Mouse (Mus musculus): ENCODE results near the gene Mfsd2a.
A peak's percentile ranks its signal among the peaks of the same experiment; 100 is the strongest.

The Mfsd2a gene

GRCm38 (mm10) chr4:122935466-122936099, 25.4 kb downstream of the Mfsd2a start:
- DNase-seq (ENCODE audit: extremely low spot score), result no peak

DNA sequence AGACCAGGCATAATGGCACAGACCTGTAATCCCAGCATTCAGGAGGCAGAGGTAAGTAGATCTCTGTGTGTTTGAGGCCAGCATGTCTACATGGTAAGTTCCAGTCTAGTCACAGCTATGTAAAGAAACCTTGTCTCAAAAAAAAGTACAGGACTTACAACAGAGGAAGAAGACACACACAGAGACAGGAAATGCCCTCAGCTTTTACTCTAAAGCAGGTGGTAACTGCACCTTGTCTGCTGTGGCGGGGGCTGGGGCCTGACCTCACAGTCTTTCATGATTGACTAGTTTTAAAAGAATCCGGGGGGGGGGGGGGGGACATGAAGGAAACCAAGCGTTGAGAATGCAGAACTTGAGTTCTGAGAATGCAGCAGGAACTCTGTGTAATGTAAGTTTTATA, 27.1 kb downstream of the Mfsd2a start:
- DNase-seq (ENCODE audit: extremely low spot score), result no peak

- DNase-seq (ENCODE audit: extremely low spot score), result no peak
Observed at GRCm38 (mm10) chr4:122933051-122933591, 27.9 kb downstream of the Mfsd2a start.

DNA sequence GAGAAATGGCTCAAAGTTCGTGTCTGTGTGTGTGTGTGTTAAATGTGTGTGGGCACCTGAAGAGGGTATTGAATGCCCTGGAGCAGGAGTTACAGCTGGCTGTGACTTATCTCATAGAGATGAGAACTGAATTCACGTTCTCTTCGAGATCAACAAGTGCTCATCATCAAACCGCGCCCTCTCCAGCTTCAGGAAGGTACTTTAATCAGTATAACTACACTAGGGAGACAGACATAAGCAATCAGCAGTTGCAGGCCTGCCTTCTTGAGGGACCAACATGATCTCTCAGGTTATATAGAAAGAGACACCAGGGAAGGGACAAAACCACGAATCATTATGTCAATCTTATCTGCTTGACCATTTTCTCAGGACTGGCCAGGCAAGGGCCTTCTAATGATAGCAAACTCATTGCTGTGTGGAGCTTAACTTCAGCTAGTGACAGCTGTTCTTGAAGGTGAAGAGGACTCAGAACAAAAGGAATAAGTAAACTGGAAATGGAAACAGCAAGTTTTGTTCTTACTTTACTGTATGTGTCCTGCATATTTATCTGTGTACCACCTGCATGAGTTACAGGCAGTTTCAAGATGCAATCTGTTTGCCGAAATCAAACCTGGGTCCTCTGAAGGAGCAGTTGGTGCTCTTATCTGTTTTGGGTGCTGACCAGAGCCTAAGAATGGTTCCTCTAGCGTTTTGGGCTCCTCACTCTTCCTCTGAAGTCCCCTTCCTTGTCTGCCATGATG, 28.6 kb downstream of the Mfsd2a start:
- no peak for DNase-seq (ENCODE audit: extremely low spot score)

DNA sequence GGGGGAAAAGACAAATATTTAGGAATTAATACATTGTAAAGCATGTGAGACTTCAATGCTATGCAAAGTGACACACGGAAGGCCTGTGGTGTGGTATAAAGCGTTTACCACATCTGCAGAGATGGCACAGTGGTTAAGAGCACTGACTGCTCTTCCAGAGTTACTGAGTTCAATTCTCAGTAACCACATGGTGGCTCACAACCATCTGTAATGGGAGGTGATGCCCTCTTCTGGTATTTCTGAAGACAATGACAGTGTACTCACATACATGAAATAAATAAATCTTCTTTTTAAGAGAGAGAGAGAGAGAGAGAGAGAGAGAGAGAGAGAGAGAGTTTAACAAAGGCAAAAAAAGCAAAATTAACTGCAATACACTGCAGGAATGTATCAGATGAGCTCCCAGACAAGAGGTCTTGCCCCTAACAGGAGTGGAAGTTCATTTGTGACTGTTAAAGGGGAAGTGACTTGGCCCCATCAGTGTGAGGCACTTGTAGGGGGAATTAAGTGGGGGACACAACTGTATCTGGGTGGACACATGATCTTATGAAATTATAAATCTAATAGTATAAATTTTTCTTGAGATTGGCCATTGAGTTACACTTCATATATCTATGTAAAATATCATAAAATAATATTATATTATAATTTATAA, 29.9 kb downstream of the Mfsd2a start:
- DNase-seq (ENCODE audit: extremely low spot score), result no peak

- no peak for DNase-seq (ENCODE audit: extremely low spot score)
Observed at GRCm38 (mm10) chr4:122923392-122924344, 37.3 kb downstream of the Mfsd2a start.

GRCm38 (mm10) chr4:122922841-122923240, 38.1 kb downstream of the Mfsd2a start:
- no peak for DNase-seq (ENCODE audit: extremely low spot score)

GRCm38 (mm10) chr4:122915985-122916384, 45.0 kb downstream of the Mfsd2a start:
- no peak for DNase-seq (ENCODE audit: extremely low spot score)

- no peak for DNase-seq (ENCODE audit: extremely low spot score)
Observed at GRCm38 (mm10) chr4:122914186-122914585, 46.8 kb downstream of the Mfsd2a start.

GRCm38 (mm10) chr4:122912613-122913012, 48.4 kb downstream of the Mfsd2a start:
- DNase-seq (ENCODE audit: extremely low spot score), result no peak

DNA sequence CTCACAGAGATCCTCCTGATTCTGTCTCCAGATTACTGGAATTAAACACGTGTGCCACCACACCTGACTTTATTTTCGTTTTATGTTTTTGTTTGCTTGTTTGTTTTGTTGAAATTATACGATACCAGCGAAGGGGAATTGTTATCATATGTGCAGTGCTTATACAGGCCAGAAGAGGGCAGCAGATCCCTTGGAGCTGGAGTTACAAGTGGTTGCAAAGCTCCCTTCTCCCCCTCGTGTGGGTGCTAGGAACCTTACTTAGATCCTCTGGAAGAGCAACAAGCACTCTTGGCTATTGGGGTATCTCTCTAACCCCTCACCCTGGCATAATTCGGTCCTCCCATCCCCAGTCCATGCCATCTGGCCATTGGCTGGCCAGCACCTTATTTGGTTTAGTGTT, 50.4 kb downstream of the Mfsd2a start:
- no peak for DNase-seq (ENCODE audit: extremely low spot score)

DNA sequence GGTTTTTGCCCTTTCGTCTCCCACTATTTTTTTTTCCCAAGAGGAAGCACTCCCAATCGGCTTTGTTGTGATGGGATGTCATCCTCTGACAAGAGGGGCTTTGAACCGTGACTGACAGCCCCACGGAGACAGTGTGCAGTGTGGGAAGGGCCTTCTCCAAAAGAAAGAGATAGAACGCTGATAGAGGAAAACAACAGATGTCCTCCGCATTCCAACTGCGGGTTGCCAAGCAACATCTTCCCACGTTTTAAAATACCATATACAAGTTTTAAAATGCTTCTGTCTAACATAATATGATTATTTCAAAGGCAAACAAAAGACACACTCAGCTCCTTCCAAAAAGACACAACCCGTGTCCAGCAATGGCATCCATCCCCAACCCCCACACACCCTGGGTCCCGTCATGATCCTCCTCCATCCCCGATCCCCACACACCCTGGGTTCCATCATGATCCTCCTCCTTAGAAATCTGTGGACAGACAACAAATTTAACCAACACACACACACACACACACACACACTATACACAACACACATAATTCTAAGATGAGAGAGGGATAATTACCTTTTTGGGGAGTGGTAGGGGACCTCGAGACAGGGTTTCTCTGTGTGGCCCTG, 51.3 kb downstream of the Mfsd2a start:
- DNase-seq (ENCODE audit: extremely low spot score), result peak; percentile 32

DNA sequence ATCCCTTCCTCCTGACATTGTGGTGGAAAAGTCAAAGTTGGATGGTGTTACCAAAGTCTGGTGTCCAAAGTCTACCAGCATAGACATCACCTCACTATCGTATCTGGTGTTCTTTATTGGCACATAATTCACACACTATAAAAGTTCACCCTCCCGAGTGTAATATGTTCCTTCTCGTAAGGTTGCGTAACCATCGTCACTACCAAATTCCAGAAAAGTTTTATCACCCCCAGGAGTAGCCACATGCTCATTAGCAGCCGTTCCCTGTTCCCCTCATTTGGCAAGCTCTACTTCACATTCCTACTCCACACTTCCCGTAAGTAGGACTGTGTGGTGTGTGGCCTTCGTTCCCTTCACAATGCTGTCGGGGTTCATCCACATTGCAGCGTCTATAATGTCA, 55.6 kb downstream of the Mfsd2a start:
- DNase-seq (ENCODE audit: extremely low spot score), result no peak

GRCm38 (mm10) chr4:122903709-122904108, 57.3 kb downstream of the Mfsd2a start:
- no peak for DNase-seq (ENCODE audit: extremely low spot score)

DNA sequence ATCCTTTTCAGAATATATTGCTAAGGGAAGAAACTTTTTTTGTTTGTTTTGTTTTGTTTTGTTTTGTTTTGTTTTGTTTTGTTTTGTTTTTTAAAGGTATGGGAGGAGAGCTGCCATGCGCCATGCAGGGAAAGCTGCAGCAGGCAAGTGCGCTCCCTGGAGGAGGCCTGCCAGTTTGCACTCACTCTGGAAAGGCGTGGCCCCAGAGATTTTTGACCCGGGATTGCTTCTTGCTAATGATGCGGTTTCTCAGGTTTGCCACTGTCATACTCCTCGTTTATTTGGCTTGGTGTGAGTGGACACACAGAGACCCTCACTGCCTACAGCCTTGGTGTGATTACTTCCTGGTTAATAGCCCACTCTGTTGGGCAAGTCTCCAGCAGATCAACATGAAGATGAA, 58.8 kb downstream of the Mfsd2a start:
- DNase-seq (ENCODE audit: extremely low spot score), result no peak

GRCm38 (mm10) chr4:122898313-122898712, 62.7 kb downstream of the Mfsd2a start:
- peak; percentile 61 for DNase-seq (ENCODE audit: extremely low spot score)

- no peak for DNase-seq (ENCODE audit: extremely low spot score)
Observed at GRCm38 (mm10) chr4:122897750-122898149, 63.2 kb downstream of the Mfsd2a start.
